Mouse (Mus musculus): ENCODE results near the gene Pde10a. TPM values are rescaled to one million over a fixed set of nuclear protein-coding genes. Genes with fewer than 3 reads are reported as not detected.

Gene Pde10a
- total RNA-seq, 2 experiments from 2014 or later: 33.0 to 117 TPM

GRCm38 (mm10) chr17:8728646-8729045 lies 203.5 kb downstream of the Pde10a start:
- no peak for DNase-seq (ENCODE audit: low spot score in 2 of 2)

GRCm38 (mm10) chr17:8729808-8730207 lies 204.6 kb downstream of the Pde10a start:
- DNase-seq (ENCODE audit: low spot score in 2 of 2): no peak

- DNase-seq (ENCODE audit: low spot score in 2 of 2): no peak
These were observed 205.9 kb downstream of the Pde10a start for GRCm38 (mm10) chr17:8731073-8731472.

- DNase-seq (ENCODE audit: low spot score in 2 of 2): no peak
These were observed 211.1 kb downstream of the Pde10a start for GRCm38 (mm10) chr17:8736259-8736658.

GRCm38 (mm10) chr17:8742772-8743171 lies 217.6 kb downstream of the Pde10a start:
- DNase-seq (ENCODE audit: low spot score in 2 of 2): no peak

- no peak for DNase-seq (ENCODE audit: low spot score in 2 of 2)
These were observed 220.2 kb downstream of the Pde10a start for GRCm38 (mm10) chr17:8745334-8745733.

- DNase-seq (ENCODE audit: low spot score in 2 of 2): no peak
These were observed 224.3 kb downstream of the Pde10a start for GRCm38 (mm10) chr17:8749426-8749825.

- peak in 1 of 2 experiments; percentile 36 for DNase-seq (ENCODE audit: low spot score in 2 of 2)
These were observed 232.4 kb downstream of the Pde10a start for GRCm38 (mm10) chr17:8757576-8757975.

- DNase-seq (ENCODE audit: low spot score in 2 of 2): no peak
These were observed 238.1 kb downstream of the Pde10a start for GRCm38 (mm10) chr17:8763248-8763647.

GRCm38 (mm10) chr17:8765987-8766576 lies 240.9 kb downstream of the Pde10a start:
- DNase-seq (ENCODE audit: low spot score in 2 of 2): no peak

GRCm38 (mm10) chr17:8769155-8769554 lies 244.0 kb downstream of the Pde10a start:
- no peak for DNase-seq (ENCODE audit: low spot score in 2 of 2)

- DNase-seq (ENCODE audit: low spot score in 2 of 2): no peak
These were observed 248.2 kb downstream of the Pde10a start for GRCm38 (mm10) chr17:8773391-8773790.

- DNase-seq (ENCODE audit: low spot score in 2 of 2): no peak
These were observed 249.1 kb downstream of the Pde10a start for GRCm38 (mm10) chr17:8774301-8774700.

- peak in 1 of 2 experiments; percentile 16 for DNase-seq (ENCODE audit: low spot score in 2 of 2)
These were observed 250.5 kb downstream of the Pde10a start for GRCm38 (mm10) chr17:8775571-8776161.

- no peak for DNase-seq (ENCODE audit: low spot score in 2 of 2)
These were observed 252.5 kb downstream of the Pde10a start for GRCm38 (mm10) chr17:8777710-8778109.

GRCm38 (mm10) chr17:8778839-8779238 lies 253.7 kb downstream of the Pde10a start:
- no peak for DNase-seq (ENCODE audit: low spot score in 2 of 2)

- peak in 1 of 2 experiments; percentile 18 for DNase-seq (ENCODE audit: low spot score in 2 of 2)
These were observed 255.3 kb downstream of the Pde10a start for GRCm38 (mm10) chr17:8780484-8780883.

- peak in 1 of 2 experiments; percentile 14 for DNase-seq (ENCODE audit: low spot score in 2 of 2)
These were observed 255.9 kb downstream of the Pde10a start for GRCm38 (mm10) chr17:8781040-8781439.

- DNase-seq (ENCODE audit: low spot score in 2 of 2): no peak
These were observed 256.4 kb downstream of the Pde10a start for GRCm38 (mm10) chr17:8781576-8781975.

GRCm38 (mm10) chr17:8785908-8786307 lies 260.7 kb downstream of the Pde10a start:
- no peak for DNase-seq (ENCODE audit: low spot score in 2 of 2)

- no peak for DNase-seq (ENCODE audit: low spot score in 2 of 2)
These were observed 261.3 kb downstream of the Pde10a start for GRCm38 (mm10) chr17:8786484-8786883.

GRCm38 (mm10) chr17:8787762-8788161 lies 262.6 kb downstream of the Pde10a start:
- DNase-seq (ENCODE audit: low spot score in 2 of 2): peak in 1 of 2 experiments; percentile 14

GRCm38 (mm10) chr17:8791561-8791960 lies 266.4 kb downstream of the Pde10a start:
- DNase-seq (ENCODE audit: low spot score in 2 of 2): peak in 1 of 2 experiments; percentile 2

All from adrenal gland, adult 18-20 months (tissue).